Mouse (Mus musculus): ENCODE results near the gene Ccdc92.

Ccdc92 gene

DNA sequence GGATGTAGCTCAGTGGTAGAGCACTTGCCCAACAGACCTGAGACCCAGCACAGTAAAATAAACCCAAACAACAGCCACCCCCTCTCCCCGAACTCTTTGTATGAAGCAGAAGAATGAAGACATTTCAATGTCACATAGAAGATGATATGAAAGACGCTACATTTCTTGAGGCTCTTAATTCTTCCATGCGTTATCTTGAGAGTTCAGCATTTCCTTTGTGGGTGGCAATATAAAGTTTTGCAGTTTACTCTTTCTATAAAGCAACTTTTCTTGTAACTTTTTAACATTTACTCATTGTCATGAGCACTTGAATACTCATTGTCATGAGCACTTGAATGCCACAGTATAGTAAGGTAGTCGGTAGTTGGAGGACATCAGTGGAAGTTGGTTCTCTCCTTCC lies 8.0 kb downstream of the Ccdc92 start:
- DNase-seq, result no peak

GRCm38 (mm10) chr5:124853079-124853478 lies 9.1 kb downstream of the Ccdc92 start:
- no peak for DNase-seq

DNA sequence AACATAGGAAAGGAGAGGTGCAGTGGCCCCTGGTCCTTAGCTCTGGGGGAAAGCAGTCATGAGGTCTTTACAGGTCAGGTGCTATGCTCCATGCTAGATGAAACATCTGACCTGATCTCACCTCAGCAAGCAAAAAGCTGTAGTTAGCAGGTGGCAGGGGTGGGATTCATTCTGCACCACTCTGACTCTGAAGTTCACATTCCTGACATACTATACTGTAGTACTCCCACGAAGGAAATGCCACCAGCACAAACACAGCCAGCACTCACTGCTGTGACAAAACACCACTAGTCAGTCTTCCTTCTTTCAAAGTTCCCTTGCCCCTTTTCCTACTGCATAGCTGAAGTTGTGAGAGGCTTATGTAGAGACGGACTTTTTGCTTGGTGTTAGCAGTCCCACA lies 9.9 kb downstream of the Ccdc92 start:
- DNase-seq, result no peak

DNA sequence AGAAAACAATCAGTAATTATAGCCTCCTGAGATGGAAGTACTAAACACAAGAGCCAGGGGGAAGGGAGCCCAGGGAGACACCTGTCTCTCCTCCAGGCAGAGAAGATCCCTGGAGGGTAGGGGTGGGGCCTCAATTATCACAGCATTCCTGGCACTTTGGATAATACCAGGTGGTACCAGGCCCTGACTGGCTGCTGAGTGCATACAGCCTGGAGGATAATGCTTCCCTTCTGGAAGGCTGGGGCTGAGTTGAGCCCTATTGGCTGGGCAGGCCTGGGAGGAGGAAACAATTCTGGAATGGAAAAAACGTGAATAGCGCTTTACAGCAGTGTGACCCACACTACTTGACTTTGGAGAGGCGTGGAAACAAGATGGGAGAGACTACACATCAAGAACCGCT lies 10.7 kb downstream of the Ccdc92 start:
- DNase-seq, result no peak

GRCm38 (mm10) chr5:124848994-124849393 lies 13.2 kb downstream of the Ccdc92 start:
- DNase-seq, result no peak

GRCm38 (mm10) chr5:124847014-124847413 lies 15.2 kb downstream of the Ccdc92 start:
- DNase-seq, result no peak

DNA sequence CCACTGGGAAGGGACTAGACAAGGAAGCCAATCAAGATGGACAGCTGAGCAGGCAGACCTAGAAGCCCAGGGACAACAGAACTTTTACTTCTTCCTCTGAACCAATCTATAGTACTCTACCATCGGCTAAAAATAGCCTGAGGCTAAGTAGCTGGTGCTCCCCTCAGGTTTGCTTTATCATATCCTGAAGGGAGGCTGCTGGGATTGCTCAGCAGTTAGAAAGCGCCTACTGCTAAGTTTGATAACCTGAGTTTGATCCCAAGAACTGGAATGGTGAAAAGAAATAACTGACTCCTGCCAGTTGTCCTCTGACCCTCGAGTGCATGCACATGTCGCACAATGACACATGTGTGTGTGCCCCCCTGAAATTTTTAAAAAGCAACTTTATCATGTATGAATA lies 17.3 kb downstream of the Ccdc92 start:
- no peak for DNase-seq

DNA sequence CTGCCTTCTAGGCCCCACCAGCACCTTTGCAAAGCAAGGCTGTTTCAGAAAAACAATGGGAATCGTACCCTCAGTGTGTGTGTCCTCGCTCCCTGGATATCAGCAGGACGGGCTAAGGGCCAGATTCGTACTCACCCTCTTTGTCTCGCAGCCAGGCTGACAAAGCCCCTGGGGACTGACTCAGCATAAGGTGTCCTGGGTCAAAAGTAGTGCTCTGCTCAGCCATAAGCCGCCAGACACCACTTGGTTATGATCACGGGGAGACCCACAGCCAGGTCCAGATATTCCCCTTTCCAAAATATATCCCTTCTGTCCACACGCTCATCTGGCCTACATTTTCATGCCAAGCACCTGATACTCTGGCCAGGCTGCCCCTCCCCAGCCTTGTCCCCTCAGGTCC lies 18.8 kb downstream of the Ccdc92 start:
- no peak for DNase-seq

DNA sequence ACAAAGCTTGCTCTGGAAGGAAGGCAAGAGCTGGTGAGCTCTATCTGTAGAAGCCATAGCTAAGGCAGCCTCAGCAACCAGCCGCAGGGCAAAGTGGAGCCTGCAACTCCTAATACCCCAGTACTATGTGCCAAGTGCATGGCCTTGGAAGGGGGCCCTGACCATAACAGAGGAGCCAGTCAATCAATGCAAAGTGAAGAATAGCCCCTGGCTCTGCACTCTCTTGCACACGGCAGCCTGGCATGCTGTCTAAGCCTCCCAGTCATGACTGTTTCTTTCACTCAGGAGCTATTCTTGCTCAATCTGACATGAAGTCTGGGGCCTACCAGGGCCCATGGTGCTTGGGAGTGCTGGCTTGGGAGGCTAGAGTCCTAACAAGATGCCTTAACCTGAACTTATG lies 21.6 kb downstream of the Ccdc92 start:
- DNase-seq, result no peak

DNA sequence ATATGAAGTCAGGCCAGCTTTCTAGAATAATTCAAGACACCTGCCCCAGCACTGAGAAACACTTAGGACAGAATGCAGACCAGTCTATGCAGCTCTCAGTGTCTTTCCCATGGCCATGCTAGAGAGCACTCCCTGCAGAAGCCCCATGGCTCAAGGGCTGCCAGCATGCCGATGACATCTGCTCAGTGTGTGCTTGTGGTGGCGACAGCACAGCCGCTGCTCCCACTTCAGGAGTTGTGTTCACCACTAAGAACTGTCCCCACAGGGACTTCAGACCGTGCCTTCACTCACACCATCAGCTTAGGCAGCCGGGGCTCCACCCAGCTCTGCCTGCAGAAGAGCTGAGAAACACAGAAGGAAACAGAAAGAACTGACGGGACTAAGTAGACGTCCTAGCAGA lies 22.0 kb downstream of the Ccdc92 start:
- DNase-seq, result no peak

GRCm38 (mm10) chr5:124836621-124837020 lies 25.6 kb downstream of the Ccdc92 start:
- DNase-seq, result no peak

- no peak for DNase-seq
These were observed 26.1 kb downstream of the Ccdc92 start for GRCm38 (mm10) chr5:124836075-124836474.

GRCm38 (mm10) chr5:124835218-124835617 lies 27.0 kb downstream of the Ccdc92 start:
- no peak for DNase-seq

- DNase-seq, result no peak
These were observed 31.9 kb downstream of the Ccdc92 start for GRCm38 (mm10) chr5:124830331-124830730.

DNA sequence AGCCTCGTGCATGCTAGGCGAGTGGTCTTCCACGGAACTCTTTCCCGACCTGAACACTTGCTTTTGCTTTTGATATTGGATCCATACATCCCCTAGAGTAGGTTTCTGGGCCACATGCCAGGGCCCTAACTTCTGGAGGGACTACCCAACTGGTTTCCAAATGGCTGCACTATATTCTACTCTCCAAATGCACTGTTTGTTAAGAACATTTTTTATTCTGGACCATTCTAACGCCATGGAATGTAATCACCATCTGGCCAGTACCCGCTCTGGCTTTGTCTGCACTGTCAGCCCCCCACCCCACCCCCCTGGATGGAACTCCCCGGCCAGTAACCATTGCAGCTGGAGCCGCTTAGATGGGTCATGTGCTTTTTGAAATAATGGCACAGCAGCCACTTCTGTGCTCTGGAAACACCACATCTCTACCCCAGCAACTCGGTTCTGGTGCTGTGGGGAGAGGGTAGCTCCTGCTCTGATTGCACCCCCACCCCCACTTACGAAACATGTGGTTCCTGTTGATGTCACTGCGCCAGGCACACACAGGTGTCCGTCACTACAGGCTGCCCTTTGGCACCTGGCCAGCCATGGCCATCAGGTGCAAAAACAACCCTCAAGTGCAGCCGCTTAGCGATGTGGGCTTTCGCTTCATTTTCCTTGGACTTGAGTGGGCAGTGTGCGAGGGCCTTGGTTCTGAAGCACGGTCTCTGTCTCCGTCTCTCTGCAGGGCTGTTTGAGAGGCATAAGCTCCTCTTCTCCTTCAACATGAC lies 39.9 kb downstream of the Ccdc92 start:
- no peak for DNase-seq

DNA sequence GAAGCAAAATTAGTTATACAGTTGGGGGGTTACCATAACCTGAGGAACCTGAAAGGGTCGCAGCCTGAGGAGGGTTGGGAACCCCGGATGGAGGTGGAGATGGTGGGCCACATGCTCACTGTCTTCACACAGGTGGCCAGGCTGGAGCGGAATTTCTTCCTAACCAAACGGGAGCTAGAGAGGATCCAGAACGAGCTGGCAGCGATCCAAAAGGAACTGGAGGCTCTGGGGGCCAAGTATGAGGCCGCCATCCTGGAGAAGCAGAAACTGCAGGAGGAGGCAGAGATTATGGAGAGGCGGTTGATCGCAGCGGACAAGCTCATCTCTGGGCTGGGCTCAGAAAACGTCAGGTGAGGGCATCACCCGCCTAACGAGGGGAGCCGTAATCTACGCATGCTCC lies 45.2 kb downstream of the Ccdc92 start:
- no peak for DNase-seq

DNA sequence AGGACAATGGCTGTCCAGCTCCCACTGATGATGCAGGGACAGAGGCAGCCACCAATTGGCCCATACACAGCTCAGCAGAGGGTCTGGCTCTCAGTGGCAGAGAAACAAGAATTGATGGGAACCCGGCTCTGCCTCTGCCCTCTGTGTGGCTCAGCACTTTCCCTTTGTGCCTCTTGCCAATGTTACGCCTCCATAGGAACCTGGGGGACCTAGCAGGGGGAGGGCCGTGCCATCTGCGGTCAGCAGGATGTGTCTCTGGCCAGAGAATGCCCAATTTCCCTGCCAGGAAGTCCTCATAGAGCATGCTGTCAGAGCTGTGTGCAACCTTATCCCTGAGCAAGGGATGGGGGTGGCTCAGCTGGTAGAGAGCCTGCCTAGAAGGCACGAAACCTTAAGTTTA lies 47.4 kb downstream of the Ccdc92 start:
- DNase-seq, result no peak

GRCm38 (mm10) chr5:124812466-124812865 lies 49.8 kb downstream of the Ccdc92 start:
- DNase-seq, result no peak

DNA sequence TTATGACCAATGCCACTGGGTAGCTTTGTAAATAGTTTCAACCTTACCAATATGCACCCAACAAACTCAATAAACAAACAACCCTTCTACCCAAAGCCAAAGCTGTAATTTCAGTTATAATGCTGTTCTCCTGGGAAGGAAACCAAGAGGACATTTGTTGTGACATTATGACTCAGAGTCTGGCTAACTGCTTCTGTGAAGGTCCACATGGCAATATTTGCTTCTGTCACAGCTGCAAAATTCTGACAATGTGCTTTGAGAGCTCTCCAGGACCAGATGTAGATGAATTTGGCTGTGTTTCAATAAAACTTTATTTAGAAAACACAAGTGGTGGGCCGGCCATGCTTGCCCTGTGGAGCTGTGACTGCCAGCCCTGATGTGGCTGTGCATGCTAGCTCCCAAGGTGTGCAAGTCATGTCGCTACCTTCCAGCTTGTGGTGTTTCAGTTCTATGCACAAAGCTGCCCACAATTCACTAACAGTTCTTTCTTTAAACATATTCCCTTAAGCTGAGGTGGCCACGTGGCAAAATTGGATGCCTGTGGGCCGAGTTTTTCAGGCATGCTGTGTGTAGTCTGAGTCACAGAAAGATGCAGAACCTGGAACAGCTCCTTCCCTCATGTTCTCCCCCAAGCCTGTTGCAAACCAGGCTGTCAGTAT lies 52.4 kb downstream of the Ccdc92 start:
- DNase-seq, result no peak

DNA sequence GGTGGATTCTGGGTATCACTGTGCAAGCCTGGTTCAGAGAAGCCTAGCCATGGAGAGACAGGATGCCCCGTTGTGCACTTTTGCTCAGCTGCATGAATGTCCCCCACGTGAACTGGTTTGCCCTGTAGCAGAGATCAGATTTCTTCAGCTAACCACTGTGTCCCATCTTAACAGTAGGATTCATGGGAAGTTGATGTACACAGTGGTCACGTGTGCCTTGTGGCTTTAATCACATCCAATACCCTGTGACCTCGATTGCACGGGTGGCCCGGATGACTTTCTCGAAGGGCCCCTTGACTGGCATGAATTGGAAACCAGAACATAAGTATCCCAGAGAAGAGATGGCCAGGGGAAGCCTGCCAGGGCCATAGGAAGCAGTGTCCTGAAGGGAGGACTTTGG lies 70.1 kb downstream of the Ccdc92 start:
- no peak for DNase-seq

DNA sequence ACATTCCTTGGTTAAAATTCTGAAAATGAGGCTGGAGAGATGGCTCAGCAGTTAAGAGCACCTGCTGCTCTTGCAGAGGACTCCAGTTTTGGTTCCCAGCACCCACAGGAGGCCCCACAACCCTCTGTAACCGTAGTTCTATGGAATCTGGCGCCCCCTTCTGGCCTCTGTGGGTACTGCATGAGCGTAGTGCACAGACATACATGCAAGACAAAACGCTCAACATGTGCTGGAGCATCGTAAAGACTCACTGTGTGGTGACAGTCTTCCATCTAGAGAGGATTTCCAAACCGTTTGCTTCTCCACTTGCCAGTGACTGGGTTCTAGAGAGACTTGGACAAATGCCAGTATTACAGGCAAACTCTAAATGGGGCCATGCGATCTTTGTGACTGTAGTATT lies 76.6 kb downstream of the Ccdc92 start:
- DNase-seq, result no peak

Measured in thymus, postnatal 36 days (tissue).